Mouse (Mus musculus) cerebellum, adult 2 months (tissue): ENCODE measurements around the gene Sft2d2. TPM values are rescaled to one million over a fixed set of nuclear protein-coding genes. Genes with fewer than 3 reads are reported as not detected.

ENCODE experiments used
- DNase-seq, 2 experiments: peaks; one replicate each; pipeline ENCODE4 v3.0.0; 2021
- H3K27ac ChIP-seq: fragments of 200-500 bp; 2 replicates; pipeline ENCODE4 v1.5.1; 2012; ENCODE audit warnings: low read length, control low read depth, inconsistent platforms; ENCODE audit not compliant: insufficient read depth
- H3K27me3 ChIP-seq: fragments of 200-500 bp; 2 replicates; pipeline ENCODE4 v1.6.1; 2012; ENCODE audit warnings: inconsistent platforms, mild to moderate bottlenecking, low read length, moderate library complexity; ENCODE audit not compliant: control insufficient read depth, insufficient read depth
- H3K4me1 ChIP-seq: fragments of 200-500 bp; 2 replicates; pipeline ENCODE4 v1.6.1; 2011; ENCODE audit warnings: low read length; ENCODE audit not compliant: control insufficient read depth, insufficient read depth
- H3K4me3 ChIP-seq: fragments of 200-500 bp; replicated peaks from 2 replicates; pipeline ENCODE3; 2011; ENCODE audit warnings: mild to moderate bottlenecking, low read depth, low read length, control low read depth; ENCODE audit not compliant: insufficient read depth
- CTCF ChIP-seq: fragments of 200-500 bp; IDR thresholded peaks from 2 replicates; pipeline ENCODE4 v1.5.1; 2011; ENCODE audit warnings: low read depth, mild to moderate bottlenecking, control low read depth, low read length, moderate library complexity, borderline replicate concordance; ENCODE audit not compliant: insufficient read depth
- POLR2A ChIP-seq: fragments of 200-500 bp; IDR thresholded peaks from 2 replicates; pipeline ENCODE4 v1.6.1; 2011; ENCODE audit warnings: low read length, control low read depth, borderline replicate concordance; ENCODE audit not compliant: insufficient read depth
- WGBS: fragments of 180-500 bp; shearing (Covaris S2); methylation state at CpG from one replicate; pipeline ENCODE4 v1.1.7; 2018; 5-methylcytosine and 5-hydroxymethylcytosine counted together
- polyA plus RNA-seq: library from polyadenylated mRNA; depleted of rRNA; stranded (reverse); fragments of >200 nt; gene quantifications from 2 replicates; pipeline ENCODE4 v1.2.3, GENCODE M21; 2012; rRNA removed

Gene Sft2d2
- polyA plus RNA-seq, 1 experiment: 11.3 TPM

DNA sequence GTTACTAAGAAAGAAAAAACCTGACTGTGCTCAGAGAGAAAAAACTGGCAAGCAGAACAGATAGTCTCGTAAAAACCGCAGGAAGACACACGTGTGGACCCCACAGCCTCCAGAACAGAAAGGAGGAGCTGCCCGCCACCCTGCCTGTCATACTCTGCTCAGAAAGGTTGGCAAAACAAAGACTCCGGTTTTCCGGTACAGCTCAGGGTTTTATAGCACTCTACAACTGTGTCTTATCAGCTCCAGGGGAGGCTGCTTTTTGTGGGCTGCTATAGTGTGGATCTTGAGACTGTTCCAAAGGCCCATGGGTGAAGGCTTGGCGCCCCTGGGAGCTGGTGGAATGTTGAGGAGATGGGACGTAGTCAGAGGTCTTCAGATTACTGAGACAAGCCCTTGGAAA lies 43.0 kb downstream of the Sft2d2 start:
- TF ChIP-seq CTCF: no peak
- no peak for TF ChIP-seq POLR2A
- H3K27me3 ChIP-seq: no peaks in the 10 kb centered on the region
- no peak for DNase-seq
- peaks cover 7% of the 10 kb centered on the region; the same call in 1 of the 2 replicates for H3K4me1 ChIP-seq
- no peak overlapping the region for H3K27ac ChIP-seq
- no peak overlapping the region for H3K4me3 ChIP-seq
- WGBS: 66% methylated on average over 8 of the region's 8 CpGs

GRCm38 (mm10) chr1:165142343-165142916 lies 51.8 kb downstream of the Sft2d2 start:
- H3K4me1 ChIP-seq: no peaks in the 10 kb centered on the region
- H3K27ac ChIP-seq: no peak overlapping the region
- TF ChIP-seq CTCF: no peak
- H3K4me3 ChIP-seq: no peak overlapping the region
- no peaks in the 10 kb centered on the region for H3K27me3 ChIP-seq
- DNase-seq: no peak
- 85% methylated on average over 12 of the region's 12 CpGs for WGBS

GRCm38 (mm10) chr1:165140227-165140626 lies 54.0 kb downstream of the Sft2d2 start:
- WGBS: 75% methylated on average over 3 of the region's 3 CpGs
- Histone ChIP-seq H3K4me3 (no peak overlapping the region), H3K27ac (no peak overlapping the region), H3K4me1 (no peaks in the 10 kb centered on the region), H3K27me3 (no peaks in the 10 kb centered on the region)
- DNase-seq: no peak
- TF ChIP-seq CTCF (no peak), POLR2A (no peak)

DNA sequence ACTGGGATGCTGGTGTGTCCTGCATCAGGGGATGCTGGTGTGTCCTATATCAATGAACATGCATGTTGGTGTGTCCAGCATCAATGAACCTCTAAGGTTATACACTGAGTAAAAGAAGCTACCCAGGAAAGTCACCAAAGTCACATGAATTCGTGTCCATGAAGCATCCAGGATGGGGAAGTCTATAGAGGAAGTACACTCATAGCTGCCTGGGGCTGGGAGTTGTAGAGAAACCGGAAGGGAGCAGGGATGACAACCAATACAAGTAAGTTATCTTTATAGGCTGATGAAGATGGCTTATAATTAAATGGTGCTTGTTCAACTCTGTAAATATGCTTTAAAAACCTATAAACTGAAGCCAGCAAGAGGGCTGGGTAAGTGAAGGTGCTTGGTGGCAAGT lies 60.4 kb downstream of the Sft2d2 start:
- no peaks in the 10 kb centered on the region for H3K4me1 ChIP-seq
- no peak overlapping the region for H3K4me3 ChIP-seq
- TF ChIP-seq CTCF: no peak
- no peak for TF ChIP-seq POLR2A
- no peak overlapping the region for H3K27ac ChIP-seq
- no peak for DNase-seq
- H3K27me3 ChIP-seq: no peaks in the 10 kb centered on the region
- WGBS: 67% methylated on average over 2 of the region's 2 CpGs

- no peaks in the 10 kb centered on the region for H3K4me1 ChIP-seq
- 72% methylated on average over 5 of the region's 5 CpGs for WGBS
- no peaks in the 10 kb centered on the region for H3K27me3 ChIP-seq
- no peak for TF ChIP-seq POLR2A
- no peak for TF ChIP-seq CTCF
- H3K27ac ChIP-seq: no peak overlapping the region
- no peak overlapping the region for H3K4me3 ChIP-seq
- no peak for DNase-seq
Measured at GRCm38 (mm10) chr1:165133279-165133678, 61.0 kb downstream of the Sft2d2 start.

GRCm38 (mm10) chr1:165132187-165132877 lies 61.9 kb downstream of the Sft2d2 start:
- DNase-seq: peak; percentile 48 to 70
- 65% methylated on average over 14 of the region's 14 CpGs for WGBS
- peak; percentile 74 for TF ChIP-seq CTCF
- TF ChIP-seq POLR2A: no peak
- Histone ChIP-seq H3K4me3 (no peak overlapping the region), H3K27ac (no peak overlapping the region), H3K27me3 (no peaks in the 10 kb centered on the region), H3K4me1 (no peaks in the 10 kb centered on the region)

- no peaks in the 10 kb centered on the region for H3K4me1 ChIP-seq
- TF ChIP-seq POLR2A (no peak), CTCF (no peak)
- H3K27me3 ChIP-seq: no peaks in the 10 kb centered on the region
- H3K4me3 ChIP-seq: no peak overlapping the region
- no peak overlapping the region for H3K27ac ChIP-seq
- 46% methylated on average over 5 of the region's 5 CpGs for WGBS
- no peak for DNase-seq
Measured at GRCm38 (mm10) chr1:165129573-165129972, 64.7 kb downstream of the Sft2d2 start.

Other genes with a start within 250 kb of the Sft2d2 start
- gene Tbx19, start 33.7 kb downstream of the Sft2d2 start, polyA plus RNA-seq: not detected in 2 replicates
- 49.4 and 52.2 TPM in 2 replicates for gene Tiprl, start 42.6 kb upstream of the Sft2d2 start, polyA plus RNA-seq
- 3.3 and 3.8 TPM in 2 replicates for gene Gpr161, start 101.4 kb upstream of the Sft2d2 start, polyA plus RNA-seq